16 mouse cellular contexts compared by ENCODE assay signal in genomic region chr2:146365368-146365983, GRCm38 (mm10).
DNase-seq lines count a peak whose midpoint lies in the region; ATAC-seq lines count a peak whose summit lies in the region.
"Had no signal": no experiment of that assay in that cellular context is flagged by ENCODE, and none has a peak within 500 bp of the region (broad histone marks: within the 10 kb centered on the region; RNA-seq: fewer than 3 reads in every experiment).

No protein-coding gene starts in this region.

- no peak for DNase-seq in lung, postnatal 10 days
- no peak for DNase-seq in layer of hippocampus, postnatal 14 days (ENCODE audit: low spot score in 2 of 2)
- DNase-seq: adrenal gland, postnatal 10 days; gastrocnemius, postnatal 36 days; liver, embryonic 13.5 days; lung, postnatal 4 days; right cerebral cortex, postnatal 14 days; thymus, adult 2 months had no signal

- 61% methylated on average over 11 of the region's 11 CpGs for WGBS in forebrain, embryonic 15.5 days
- WGBS in forebrain, embryonic 12.5 days: 71% methylated on average over 11 of the region's 11 CpGs
- 30% methylated on average over 11 of the region's 11 CpGs for WGBS in lung, embryonic 15.5 days
- WGBS in intestine, embryonic 15.5 days: 27% methylated on average over 11 of the region's 11 CpGs
- WGBS in stomach, embryonic 16.5 days: 22% methylated on average over 11 of the region's 11 CpGs

- peaks cover 22% of the 10 kb centered on the region for H3K4me1 ChIP-seq in forebrain, embryonic 15.5 days
- H3K4me1 ChIP-seq in forebrain, embryonic 12.5 days: no peaks in the 10 kb centered on the region; the same call in none of the 2 replicates
- H3K4me1 ChIP-seq in lung, embryonic 15.5 days: peaks cover 9% of the 10 kb centered on the region
- peaks cover 6% of the 10 kb centered on the region for H3K4me1 ChIP-seq in intestine, embryonic 15.5 days (replicated peaks)
- peaks cover 9% of the 10 kb centered on the region; the same call in 1 of the 2 replicates for H3K4me1 ChIP-seq in stomach, embryonic 16.5 days (ENCODE audit: control insufficient read depth, insufficient read depth, low read length)

- H3K4me3 ChIP-seq in forebrain, embryonic 15.5 days: no peak overlapping the region
- no peak overlapping the region for H3K4me3 ChIP-seq in forebrain, embryonic 12.5 days (replicated peaks)
- no peak overlapping the region for H3K4me3 ChIP-seq in lung, embryonic 15.5 days
- H3K4me3 ChIP-seq in intestine, embryonic 15.5 days (replicated peaks): no peak overlapping the region
- no peak overlapping the region for H3K4me3 ChIP-seq in stomach, embryonic 16.5 days (replicated peaks; ENCODE audit: low read length)
- H3K4me3 ChIP-seq: embryonic facial prominence, embryonic 15.5 days; liver, embryonic 13.5 days; midbrain, embryonic 13.5 days had no signal

- no peak for ATAC-seq in forebrain, embryonic 15.5 days (replicated peaks)
- no peak for ATAC-seq in forebrain, embryonic 12.5 days (ENCODE audit: low FRiP score)
- ATAC-seq in lung, embryonic 15.5 days (ENCODE audit: borderline replicate concordance, extremely low read depth, low FRiP score, low TSS enrichment): peak; percentile 52; the same call in 1 of the 2 replicates
- ATAC-seq in intestine, embryonic 15.5 days: peak; percentile 77
- ATAC-seq in stomach, embryonic 16.5 days (ENCODE audit: insufficient read depth, low FRiP score): peak; percentile 66; the same call in 1 of the 2 replicates

- H3K9ac ChIP-seq in forebrain, embryonic 15.5 days (replicated peaks): no peak overlapping the region
- no peak overlapping the region for H3K9ac ChIP-seq in forebrain, embryonic 12.5 days
- no peak overlapping the region for H3K9ac ChIP-seq in lung, embryonic 15.5 days
- H3K9ac ChIP-seq in intestine, embryonic 15.5 days: no peak overlapping the region
- no peak overlapping the region for H3K9ac ChIP-seq in stomach, embryonic 16.5 days (ENCODE audit: low read length)
- H3K9ac ChIP-seq: embryonic facial prominence, embryonic 15.5 days; liver, embryonic 13.5 days; midbrain, embryonic 13.5 days had no signal

- no peak overlapping the region for H3K4me2 ChIP-seq in forebrain, embryonic 15.5 days (replicated peaks)
- no peak overlapping the region for H3K4me2 ChIP-seq in forebrain, embryonic 12.5 days
- no peak overlapping the region for H3K4me2 ChIP-seq in lung, embryonic 15.5 days
- no peak overlapping the region for H3K4me2 ChIP-seq in intestine, embryonic 15.5 days (replicated peaks)
- 0 out of 2 replicates have a peak overlapping the region, but pooled peaks have one; percentile 0 for H3K4me2 ChIP-seq in stomach, embryonic 16.5 days (ENCODE audit: low read depth, low read length)
- H3K4me2 ChIP-seq: embryonic facial prominence, embryonic 15.5 days; heart, embryonic 11.5 days; liver, embryonic 13.5 days; midbrain, embryonic 13.5 days had no signal

- H3K36me3 ChIP-seq in forebrain, embryonic 15.5 days: no peaks in the 10 kb centered on the region
- H3K36me3 ChIP-seq in forebrain, embryonic 12.5 days (replicated peaks): no peaks in the 10 kb centered on the region
- no peaks in the 10 kb centered on the region for H3K36me3 ChIP-seq in lung, embryonic 15.5 days
- no peaks in the 10 kb centered on the region for H3K36me3 ChIP-seq in intestine, embryonic 15.5 days
- H3K36me3 ChIP-seq in stomach, embryonic 16.5 days (ENCODE audit: control insufficient read depth, insufficient read depth, low read length): no peaks in the 10 kb centered on the region
- H3K36me3 ChIP-seq: embryonic facial prominence, embryonic 15.5 days; liver, embryonic 13.5 days had no signal

- no peaks in the 10 kb centered on the region for H3K27me3 ChIP-seq in forebrain, embryonic 15.5 days
- no peaks in the 10 kb centered on the region for H3K27me3 ChIP-seq in forebrain, embryonic 12.5 days
- no peaks in the 10 kb centered on the region for H3K27me3 ChIP-seq in lung, embryonic 15.5 days
- no peaks in the 10 kb centered on the region for H3K27me3 ChIP-seq in intestine, embryonic 15.5 days (replicated peaks)
- H3K27me3 ChIP-seq in stomach, embryonic 16.5 days (ENCODE audit: control insufficient read depth, insufficient read depth, low read length): no peaks in the 10 kb centered on the region
- H3K27me3 ChIP-seq: embryonic facial prominence, embryonic 15.5 days; liver, embryonic 13.5 days; midbrain, embryonic 13.5 days had no signal

- H3K27ac ChIP-seq in forebrain, embryonic 15.5 days (replicated peaks): 0 out of 2 replicates have a peak overlapping the region, but pooled peaks have one; percentile 11
- no peak overlapping the region for H3K27ac ChIP-seq in forebrain, embryonic 12.5 days
- no peak overlapping the region for H3K27ac ChIP-seq in lung, embryonic 15.5 days
- H3K27ac ChIP-seq in intestine, embryonic 15.5 days: no peak overlapping the region
- H3K27ac ChIP-seq in stomach, embryonic 16.5 days (ENCODE audit: low read length): no peak overlapping the region
- H3K27ac ChIP-seq: embryonic facial prominence, embryonic 15.5 days; liver, embryonic 13.5 days; midbrain, embryonic 13.5 days had no signal

- no peaks in the 10 kb centered on the region for H3K9me3 ChIP-seq in forebrain, embryonic 15.5 days
- no peaks in the 10 kb centered on the region for H3K9me3 ChIP-seq in forebrain, embryonic 12.5 days
- H3K9me3 ChIP-seq in lung, embryonic 15.5 days: no peaks in the 10 kb centered on the region
- H3K9me3 ChIP-seq in intestine, embryonic 15.5 days: no peaks in the 10 kb centered on the region
- H3K9me3 ChIP-seq in stomach, embryonic 16.5 days (replicated peaks; ENCODE audit: control insufficient read depth, low read length): no peaks in the 10 kb centered on the region
- H3K9me3 ChIP-seq: embryonic facial prominence, embryonic 15.5 days; liver, embryonic 13.5 days; midbrain, embryonic 13.5 days had no signal

Comparison
In these comparisons a context has a peak if more than half of its experiments do, and no peak if none do; other contexts are left out.
1. ATAC-seq: peak in lung, embryonic 15.5 days (single experiment), intestine, embryonic 15.5 days (single experiment) and stomach, embryonic 16.5 days (single experiment); none in forebrain, embryonic 15.5 days (single experiment) and forebrain, embryonic 12.5 days (single experiment).